Mouse (Mus musculus) layer of hippocampus, adult 8-10 months (tissue): ENCODE data around the gene Vmn1r176. TPM values are rescaled to one million over a fixed set of nuclear protein-coding genes. Genes with fewer than 3 reads are reported as not detected.
"Not testable (repeated sequence)": the region's sequence is repeated elsewhere in the genome, so short reads cannot be mapped to it uniquely, and the experiment has no call there.

Experiments used
- DNase-seq, 2 experiments: peaks; one replicate each; pipeline ENCODE4 v3.0.0; 2022; ENCODE audit warnings: low spot score in 2 of 2
- total RNA-seq, 4 experiments: library from RNA; stranded (reverse); gene quantifications; 2 replicates each; pipeline ENCODE4 v1.2.4; 2022

Gene Vmn1r176
- not detected for total RNA-seq

- DNase-seq: not testable (repeated sequence)
Measured at GRCm38 (mm10) chr7:23837272-23837671, at the start of gene Vmn1r176. Vmn1r176 (minus strand) TSS chr7:23837372.

- DNase-seq: not testable (repeated sequence)
Measured at GRCm38 (mm10) chr7:23876918-23877317, 39.7 kb upstream of the Vmn1r176 start.

GRCm38 (mm10) chr7:23866349-23866748, 29.2 kb upstream of the Vmn1r176 start, which contains the start of gene Vmn1r177:
Vmn1r177 (minus strand) TSS chr7:23866449.
- not testable (repeated sequence) for DNase-seq

GRCm38 (mm10) chr7:23810543-23810942, 26.6 kb downstream of the Vmn1r176 start, which contains the start of gene Vmn1r175:
Vmn1r175 (minus strand) TSS chr7:23810643.
- DNase-seq: not testable (repeated sequence)

GRCm38 (mm10) chr7:23784526-23784925, 52.6 kb downstream of the Vmn1r176 start:
- DNase-seq: no peak

Other genes starting within 250 kb of the Vmn1r176 start
- not detected for gene Vmn1r170, start 231.2 kb downstream of the Vmn1r176 start, total RNA-seq
- not detected for gene Vmn1r171, start 206.7 kb downstream of the Vmn1r176 start, total RNA-seq
- gene Vmn1r172, start 179.1 kb downstream of the Vmn1r176 start, total RNA-seq: not detected
- gene Vmn1r173, start 136.7 kb downstream of the Vmn1r176 start, total RNA-seq: not detected
- gene Vmn1r174, start 85.1 kb downstream of the Vmn1r176 start, total RNA-seq: not detected
- gene Vmn1r175, start 26.7 kb downstream of the Vmn1r176 start, total RNA-seq: not detected
- not detected for gene Vmn1r177, start 29.1 kb upstream of the Vmn1r176 start, total RNA-seq
- not detected for gene Vmn1r178, start 54.6 kb upstream of the Vmn1r176 start, total RNA-seq
- gene Vmn1r179, start 89.6 kb upstream of the Vmn1r176 start, total RNA-seq: not detected
- not detected for gene Vmn1r180, start 113.3 kb upstream of the Vmn1r176 start, total RNA-seq
- gene Vmn1r181, start 137.2 kb upstream of the Vmn1r176 start, total RNA-seq: not detected
- gene V1rd19, start 164.3 kb upstream of the Vmn1r176 start, total RNA-seq: not detected
- gene Vmn1r183, start 215.9 kb upstream of the Vmn1r176 start, total RNA-seq: under 1 TPM in 1 of 4 experiments, not detected in 3; 0.04 TPM
- gene Zfp180, start 244.6 kb upstream of the Vmn1r176 start, total RNA-seq: 10 to 100 TPM; 36.0 to 49.5 (median 40.8) TPM